Mouse (Mus musculus): ENCODE results near the gene Pebp1. TPM values are rescaled to one million over a fixed set of nuclear protein-coding genes. Genes with fewer than 3 reads are reported as not detected.

Gene Pebp1
- polyA plus RNA-seq (2012; rRNA removed) = 1,026 and 1,028 TPM in 2 replicates

GRCm38 (mm10) chr5:117286831-117287822 lies at the start of gene Pebp1:
Pebp1 (minus strand) TSS chr5:117287625.

GRCm38 (mm10) chr5:117318741-117319629 lies 31.6 kb upstream of the Pebp1 start, which contains the start of gene Vsig10:
Vsig10 (plus strand) TSS chr5:117319083.

Other genes starting within 250 kb of the Pebp1 start
- gene Suds3, start 171.5 kb downstream of the Pebp1 start, polyA plus RNA-seq (2012; rRNA removed) = 89.3 and 89.8 TPM in 2 replicates
- gene Taok3, start 167.5 kb downstream of the Pebp1 start, polyA plus RNA-seq (2012; rRNA removed) = 41.1 and 43.9 TPM in 2 replicates
- gene Vsig10, start 31.5 kb upstream of the Pebp1 start, polyA plus RNA-seq (2012; rRNA removed) = 1.6 and 1.8 TPM in 2 replicates
- 328 and 333 TPM in 2 replicates for gene Wsb2, start 69.7 kb upstream of the Pebp1 start, polyA plus RNA-seq (2012; rRNA removed)
- 21.0 and 21.3 TPM in 2 replicates for gene Rfc5, start 101.4 kb upstream of the Pebp1 start, polyA plus RNA-seq (2012; rRNA removed)
- gene Ksr2, start 126.4 kb upstream of the Pebp1 start, polyA plus RNA-seq (2012; rRNA removed) = 3.1 and 3.3 TPM in 2 replicates

All from central nervous system, embryonic 18 days (tissue).